Mouse (Mus musculus) heart, postnatal 0 days (tissue): ENCODE measurements around the gene 2410004B18Rik. TPM values are rescaled to one million over a fixed set of nuclear protein-coding genes. Genes with fewer than 3 reads are reported as not detected.

Experiments used
- ATAC-seq: fragments of 200-750 bp; cut with Nextera tagmentation; 2 replicates; pipeline ENCODE4 v1.8.0; 2017; ENCODE audit warnings: low read depth, moderate number of reproducible peaks, moderate library complexity; ENCODE audit not compliant: insufficient read depth
- DNase-seq: peaks from one replicate; pipeline ENCODE4 v3.0.0-alpha.2; 2016; ENCODE audit warnings: low spot score
- H3K27ac ChIP-seq: fragments of 300-500 bp; sonication (generic); 2 replicates; pipeline ENCODE4 v1.5.1; 2014; ENCODE audit warnings: low read depth, mild to moderate bottlenecking
- H3K27me3 ChIP-seq: fragments of 300-500 bp; sonication (generic); 2 replicates; pipeline ENCODE4 v1.6.1; 2014; ENCODE audit warnings: low read length, mixed read lengths; ENCODE audit not compliant: control insufficient read depth, insufficient read depth
- H3K36me3 ChIP-seq: fragments of 300-500 bp; sonication (generic); replicated peaks from 2 replicates; pipeline ENCODE4 v1.6.1; 2014; ENCODE audit warnings: low read length, mixed read lengths; ENCODE audit not compliant: control insufficient read depth, insufficient read depth
- H3K4me1 ChIP-seq: fragments of 300-500 bp; sonication (generic); 2 replicates; pipeline ENCODE4 v1.6.1; 2014; ENCODE audit warnings: antibody characterized with exemption; ENCODE audit not compliant: control insufficient read depth, insufficient read depth
- H3K4me2 ChIP-seq: fragments of 300-500 bp; sonication (generic); 2 replicates; pipeline ENCODE4 v1.6.1; 2014; ENCODE audit warnings: low read depth, mild to moderate bottlenecking, low read length, moderate library complexity
- H3K4me3 ChIP-seq: fragments of 300-500 bp; sonication (generic); 2 replicates; pipeline ENCODE4 v1.5.1; 2014; ENCODE audit warnings: low read depth, low read length
- H3K9ac ChIP-seq: fragments of 300-500 bp; sonication (generic); replicated peaks from 2 replicates; pipeline ENCODE4 v1.6.1; 2014; ENCODE audit warnings: low read depth, low read length, mixed read lengths
- H3K9me3 ChIP-seq: fragments of 300-500 bp; sonication (generic); replicated peaks from 2 replicates; pipeline ENCODE4 v1.6.1; 2016; ENCODE audit warnings: low read length; ENCODE audit not compliant: control insufficient read depth
- CTCF ChIP-seq: IDR thresholded peaks from 2 replicates; pipeline ENCODE4 v1.5.1; 2016; ENCODE audit warnings: antibody characterized with exemption, control low read depth, low read depth
- EP300 ChIP-seq: IDR thresholded peaks from 2 replicates; pipeline ENCODE4 v1.6.1; 2016; ENCODE audit warnings: antibody characterized with exemption, low read depth
- WGBS: fragments of 180-500 bp; shearing (Covaris S2); extraction: QIAGEN DNeasy Blood & Tissue Kit; methylation state at CpG from one replicate; pipeline ENCODE4 v1.1.7; 2014; 5-methylcytosine and 5-hydroxymethylcytosine counted together
- polyA plus RNA-seq: library from polyadenylated mRNA; unstranded; fragments of >200 nt; fragmentation: Nextera tagmentation; extraction: Ambion mirVana; gene quantifications from 2 replicates; pipeline ENCODE4 v1.2.1, GENCODE M21; 2015
- total RNA-seq: library from RNA; depleted of rRNA; stranded (reverse); fragments of >200 nt; gene quantifications from 2 replicates; pipeline ENCODE4 v1.2.3, GENCODE M21; 2014; ENCODE audit warnings: low replicate concordance

2410004B18Rik gene
- total and polyA plus RNA-seq, 2 experiments from 2014 or later = 12.3 to 35.9 TPM

- WGBS = 70% methylated on average over 9 of the region's 9 CpGs
- TF ChIP-seq EP300 (no peak), CTCF (no peak)
Measured at GRCm38 (mm10) chr3:145933845-145934244, 4.0 kb upstream of the 2410004B18Rik start.

GRCm38 (mm10) chr3:145938405-145939349 is 863 bp downstream of the 2410004B18Rik start:
- Histone ChIP-seq H3K4me2 (peak overlapping the region; percentile 99), H3K4me1 (peaks cover 17% of the 10 kb centered on the region), H3K27ac (peak overlapping the region; percentile 80), H3K9ac (peak overlapping the region; percentile 98), H3K4me3 (peak overlapping the region; percentile 98), H3K27me3 (no peaks in the 10 kb centered on the region), H3K36me3 (peaks cover 34% of the 10 kb centered on the region), H3K9me3 (no peaks in the 10 kb centered on the region)
- TF ChIP-seq EP300 (no peak), CTCF (no peak; the same call in 1 of the 2 replicates)
- WGBS = 18% methylated on average over 44 of the region's 50 CpGs
- DNase-seq = peak; percentile 3
- 0 out of 2 replicates have a peak, but pooled peaks have one; percentile 25 for ATAC-seq

More at GRCm38 (mm10) chr3:145933845-145934244, 4.0 kb upstream of the 2410004B18Rik start:
- Histone ChIP-seq H3K4me2 (no peak overlapping the region), H3K27ac (no peak overlapping the region), H3K9me3 (no peaks in the 10 kb centered on the region), H3K27me3 (no peaks in the 10 kb centered on the region), H3K9ac (no peak overlapping the region), H3K36me3 (peaks cover 47% of the 10 kb centered on the region), H3K4me1 (peaks cover 4% of the 10 kb centered on the region), H3K4me3 (no peak overlapping the region)
- no peak for ATAC-seq
- no peak for DNase-seq

- Histone ChIP-seq H3K9me3 (no peaks in the 10 kb centered on the region), H3K4me1 (peaks cover 17% of the 10 kb centered on the region), H3K27ac (no peak overlapping the region), H3K4me2 (peak overlapping the region; percentile 99), H3K36me3 (peaks cover 38% of the 10 kb centered on the region), H3K4me3 (peak overlapping the region; percentile 98; the same call in 1 of the 2 replicates), H3K27me3 (no peaks in the 10 kb centered on the region), H3K9ac (0 out of 2 replicates have a peak overlapping the region, but pooled peaks have one; percentile 30)
- ATAC-seq = no peak
- TF ChIP-seq CTCF (no peak), EP300 (no peak)
- no peak for DNase-seq
- 59% methylated on average over 12 of the region's 12 CpGs for WGBS
Measured at GRCm38 (mm10) chr3:145939402-145939801, 1.6 kb downstream of the 2410004B18Rik start.

GRCm38 (mm10) chr3:145939971-145940370 is 2.2 kb downstream of the 2410004B18Rik start:
- ATAC-seq (no peak), DNase-seq (no peak)
- Histone ChIP-seq H3K4me1 (peaks cover 17% of the 10 kb centered on the region), H3K9me3 (no peaks in the 10 kb centered on the region), H3K36me3 (peaks cover 43% of the 10 kb centered on the region), H3K9ac (no peak overlapping the region), H3K4me3 (no peak overlapping the region), H3K27me3 (no peaks in the 10 kb centered on the region), H3K27ac (no peak overlapping the region), H3K4me2 (no peak overlapping the region; the same call in 1 of the 2 replicates)
- TF ChIP-seq CTCF (no peak), EP300 (no peak)
- WGBS = 68% methylated on average over 4 of the region's 4 CpGs

GRCm38 (mm10) chr3:145941971-145942370 is 4.2 kb downstream of the 2410004B18Rik start:
- H3K36me3 ChIP-seq = peaks cover 40% of the 10 kb centered on the region
- H3K27me3 ChIP-seq = no peaks in the 10 kb centered on the region
- no peak overlapping the region for H3K9ac ChIP-seq
- H3K4me2 ChIP-seq = no peak overlapping the region
- 1% methylated on average over 3 of the region's 3 CpGs for WGBS
- TF ChIP-seq EP300 = no peak
- TF ChIP-seq CTCF = peak; percentile 96
- no peak overlapping the region for H3K4me3 ChIP-seq
- H3K4me1 ChIP-seq = peaks cover 25% of the 10 kb centered on the region
- peak; percentile 53 for DNase-seq
- no peak for ATAC-seq
- no peaks in the 10 kb centered on the region for H3K9me3 ChIP-seq
- H3K27ac ChIP-seq = no peak overlapping the region
